ENCODE assay signal across 12 mouse cellular contexts in genomic region chr1:151689561-151689960, GRCm38 (mm10).
DNase-seq lines count a peak whose midpoint lies in the region; ATAC-seq and TF ChIP-seq lines count a peak whose summit lies in the region.
"Had no signal": no experiment of that assay in that cellular context is flagged by ENCODE, and none has a peak within 500 bp of the region (broad histone marks: within the 10 kb centered on the region; RNA-seq: fewer than 3 reads in every experiment).

No protein-coding gene starts in this region.

- TF ChIP-seq CTCF in liver, adult 2 months (IDR thresholded peaks at IDR 0.05; ENCODE audit: low read depth, low read length): no peak

- no peak overlapping the region for H3K4me3 ChIP-seq in liver, adult 2 months (ENCODE audit: insufficient read depth, low read depth, low read length)
- no peak overlapping the region for H3K4me3 ChIP-seq in liver, embryonic 15.5 days (replicated peaks)
- H3K4me3 ChIP-seq: limb, embryonic 10.5 days had no signal

- peak; percentile 56 for DNase-seq in liver, adult 2 months (ENCODE audit: extremely low read depth, low read depth, low spot score)
- DNase-seq in liver (no peak), adipocyte (ENCODE audit: low spot score) (peak; percentile 34)
- DNase-seq in splenic B cell, adult 2 months (ENCODE audit: low read depth, low spot score): peak; percentile 14
- DNase-seq in gastrocnemius, adult 18-20 months (ENCODE audit: low spot score): no peak
- DNase-seq in gastrocnemius, postnatal 36 days: no peak
- DNase-seq: cerebellum, adult 2 months; midbrain, embryonic 14.5 days; thymus, postnatal 36 days had no signal

- intact Hi-C loops in gastrocnemius, postnatal 36 days (cut with DNase I): no loop called here

- 25% methylated on average over 8 of the region's 8 CpGs for WGBS in liver, adult 2 months
- 23% methylated on average over 8 of the region's 8 CpGs for WGBS in liver, embryonic 15.5 days (ENCODE audit: insufficient replicate concordance)

- H3K4me2 ChIP-seq in liver, embryonic 15.5 days: no peak overlapping the region

- H3K9ac ChIP-seq in liver, adult 2 months (ENCODE audit: low read depth, low read length): no peak overlapping the region
- no peak overlapping the region for H3K9ac ChIP-seq in liver, embryonic 15.5 days

- no peaks in the 10 kb centered on the region for H3K27me3 ChIP-seq in liver, adult 2 months (ENCODE audit: control insufficient read depth, insufficient read depth, low read length)
- no peaks in the 10 kb centered on the region for H3K27me3 ChIP-seq in liver, embryonic 15.5 days
- no peaks in the 10 kb centered on the region for H3K27me3 ChIP-seq in splenic B cell, adult 2 months (ENCODE audit: control insufficient read depth, insufficient read depth, low read length, poor library complexity, severe bottlenecking)

- no peaks in the 10 kb centered on the region for H3K36me3 ChIP-seq in liver, adult 2 months (ENCODE audit: control insufficient read depth, insufficient read depth, low read length)
- H3K36me3 ChIP-seq in liver, embryonic 15.5 days (replicated peaks): no peaks in the 10 kb centered on the region
- H3K36me3 ChIP-seq in splenic B cell, adult 2 months (ENCODE audit: control insufficient read depth, insufficient read depth, low read length, poor library complexity, severe bottlenecking): no peaks in the 10 kb centered on the region
- H3K36me3 ChIP-seq: limb, embryonic 10.5 days had no signal

- ATAC-seq in liver, embryonic 15.5 days (ENCODE audit: insufficient read depth): peak; percentile 39; the same call in 1 of the 2 replicates
- ATAC-seq: hindbrain, postnatal 0 days had no signal

- no peak overlapping the region for H3K27ac ChIP-seq in liver, adult 2 months (replicated peaks; ENCODE audit: insufficient read depth, low read depth, low read length)
- no peak overlapping the region for H3K27ac ChIP-seq in liver, embryonic 15.5 days (replicated peaks)
- H3K27ac ChIP-seq: hindbrain, postnatal 0 days; limb, embryonic 10.5 days had no signal

- no peaks in the 10 kb centered on the region for H3K9me3 ChIP-seq in liver, embryonic 15.5 days (replicated peaks)
- H3K9me3 ChIP-seq: limb, embryonic 10.5 days had no signal

- H3K4me1 ChIP-seq in liver, adult 2 months (ENCODE audit: control insufficient read depth, insufficient read depth, low read length): peaks cover 5% of the 10 kb centered on the region
- H3K4me1 ChIP-seq in liver, embryonic 15.5 days (replicated peaks): peaks cover 9% of the 10 kb centered on the region; the same call in 1 of the 2 replicates

- H3K79me2 ChIP-seq in liver, adult 2 months (ENCODE audit: control insufficient read depth, insufficient read depth, low read length): no peaks in the 10 kb centered on the region

- TF ChIP-seq POLR2A in liver, adult 2 months (IDR thresholded peaks at IDR 0.05; ENCODE audit: extremely low read depth, insufficient read depth, low read length): no peak

Comparison
In these comparisons a context has a peak if more than half of its experiments do, and no peak if none do; other contexts are left out.
1. DNase-seq: peak in liver, adult 2 months (single experiment), adipocyte (single experiment) and splenic B cell, adult 2 months (single experiment); none in liver (single experiment), gastrocnemius, adult 18-20 months (single experiment) and gastrocnemius, postnatal 36 days (0 of 2).